Mouse (Mus musculus) myocyte (in vitro differentiated cells): Measurements from ENCODE around the gene Rps6kc1.

ENCODE experiments used
- E2F4 ChIP-seq: IDR thresholded peaks from one replicate; pipeline ENCODE4 v1.6.1; 2011; ENCODE audit warnings: mild to moderate bottlenecking, control low read depth, moderate library complexity; ENCODE audit not compliant: insufficient read depth
- MAX ChIP-seq: IDR thresholded peaks from one replicate; pipeline ENCODE4 v1.6.1; 2011; ENCODE audit warnings: low read depth, mild to moderate bottlenecking, control low read depth
- POLR2A ChIP-seq: IDR thresholded peaks from one replicate; pipeline ENCODE4 v1.6.1; 2011; ENCODE audit warnings: low read depth, mild to moderate bottlenecking, control low read depth, moderate library complexity; ENCODE audit not compliant: insufficient read length

DNA sequence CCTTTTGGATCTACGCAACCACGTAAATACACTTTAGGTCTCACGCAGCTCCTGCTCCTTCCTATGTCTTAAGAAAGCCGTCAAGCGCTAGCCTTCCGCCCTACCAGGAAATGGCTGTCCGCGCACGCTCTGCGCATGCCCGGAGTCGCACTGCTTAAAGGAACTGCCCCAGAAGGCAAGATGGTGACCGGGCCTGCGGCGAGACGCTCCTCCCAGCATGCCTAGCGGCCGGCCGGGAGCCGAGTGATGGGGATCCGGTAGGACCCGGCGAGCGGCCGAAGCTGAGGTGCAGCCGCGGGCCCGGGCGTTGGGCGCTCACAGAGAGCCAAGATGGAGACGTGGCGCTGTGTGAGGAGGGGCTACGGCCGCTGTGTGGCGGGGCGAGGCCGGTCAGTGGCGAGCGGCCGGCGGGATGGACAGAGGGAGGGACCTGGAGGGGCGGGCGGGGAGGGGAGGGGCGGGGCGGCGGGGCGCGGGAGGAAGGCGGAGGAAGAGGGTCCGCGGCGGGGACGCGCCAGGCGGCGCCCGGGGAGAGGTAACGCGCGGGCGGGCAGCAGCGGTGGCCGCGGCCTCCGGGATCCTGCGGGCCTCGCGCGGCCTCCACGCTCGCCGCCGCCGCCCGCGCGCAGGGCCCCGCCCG, 16.9 kb upstream of the Rps6kc1 start:
- TF ChIP-seq POLR2A (peak; percentile 76), MAX (no peak), E2F4 (no peak)
